Mouse (Mus musculus): ENCODE data around the gene Gm10837.

The Gm10837 gene

DNA sequence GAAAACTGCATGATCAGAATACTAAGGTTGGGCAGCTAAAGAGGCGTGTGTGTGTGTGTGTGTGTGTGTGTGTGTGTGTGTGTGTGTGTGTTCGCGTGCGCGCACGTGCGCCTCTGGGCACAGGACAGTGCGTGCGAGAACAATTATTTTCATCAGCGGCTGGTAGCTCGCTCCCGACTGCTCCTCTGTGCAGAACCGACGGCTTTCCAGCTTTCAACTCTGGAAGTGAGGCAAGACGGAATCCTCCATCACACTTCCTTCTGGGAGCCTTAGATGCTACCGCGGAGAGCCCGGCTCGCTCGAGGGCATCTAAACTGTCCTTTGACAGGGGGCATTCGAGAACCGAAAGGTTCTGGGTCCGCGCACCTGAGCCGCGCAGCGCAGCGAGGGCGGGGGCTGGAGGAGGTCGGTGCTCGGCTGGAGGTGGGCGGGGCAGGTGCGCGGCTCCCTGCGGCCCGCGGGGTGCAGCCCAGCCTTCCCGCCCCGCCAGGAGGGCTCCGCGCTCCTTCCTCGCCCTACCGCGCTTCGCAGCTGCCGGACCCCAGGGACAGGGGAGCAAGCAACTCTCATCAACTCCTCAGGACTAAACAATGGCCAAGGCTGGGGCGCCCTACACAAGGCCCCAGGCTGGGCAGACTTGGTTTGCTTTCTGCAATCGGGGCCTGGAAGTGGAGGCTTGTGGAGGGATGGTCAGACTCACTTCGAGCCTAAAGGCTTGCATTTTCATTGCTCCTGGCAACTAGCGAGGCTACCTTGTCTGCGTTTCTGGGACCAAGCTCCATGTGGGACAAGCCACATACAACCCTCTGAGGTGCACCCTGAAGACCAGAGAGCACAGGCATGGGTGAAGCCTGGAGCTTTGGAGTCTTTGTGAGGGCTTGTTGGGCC, at the start of gene Gm10837:
Gm10837 (plus strand) TSS at position 146 of the 888 bp plus-strand sequence.
- DNase-seq = peak; percentile 73

DNA sequence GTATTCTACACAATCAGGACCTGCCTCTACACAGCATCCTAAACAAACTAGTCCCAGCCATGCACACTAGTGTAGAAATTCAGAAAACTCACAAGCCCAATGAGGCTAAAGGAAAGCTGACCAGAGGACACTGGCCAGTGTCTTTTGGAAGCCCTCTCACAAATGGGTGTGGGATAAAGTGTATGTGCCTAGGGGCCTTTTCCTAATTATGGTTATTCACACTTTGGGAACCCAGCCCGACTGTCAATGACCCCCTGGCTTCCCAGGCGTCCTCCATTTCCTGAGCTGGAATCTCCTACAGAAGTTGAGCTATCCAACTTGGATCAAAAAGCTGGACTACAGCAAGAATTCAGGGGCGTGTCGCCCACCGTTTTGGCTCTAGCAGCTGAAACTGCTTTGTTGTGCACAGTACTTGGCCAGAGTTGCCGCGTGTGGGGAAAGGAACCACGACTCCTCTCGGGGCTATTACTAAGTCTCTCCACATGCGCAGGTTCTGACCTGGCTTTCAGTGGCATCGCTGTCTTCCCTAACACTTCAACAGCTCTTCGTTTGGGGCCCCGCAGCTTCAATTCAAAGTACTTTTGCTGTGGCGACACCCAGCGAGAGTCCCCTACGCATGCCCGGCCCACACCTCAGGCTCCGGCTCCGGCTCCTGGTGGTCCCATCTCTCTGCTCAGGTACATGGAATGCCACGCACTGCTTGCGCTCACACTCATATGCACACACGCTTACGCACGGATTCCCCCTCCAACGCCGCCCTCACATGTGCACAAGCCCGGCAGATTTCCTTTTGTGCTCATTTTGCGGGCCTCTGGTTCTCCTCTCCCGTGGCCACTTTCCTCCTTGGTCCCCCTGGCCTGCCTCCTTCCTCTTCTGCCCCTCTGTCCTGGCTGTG, 40.5 kb upstream of the Gm10837 start:
- peak; percentile 48 for DNase-seq

DNA sequence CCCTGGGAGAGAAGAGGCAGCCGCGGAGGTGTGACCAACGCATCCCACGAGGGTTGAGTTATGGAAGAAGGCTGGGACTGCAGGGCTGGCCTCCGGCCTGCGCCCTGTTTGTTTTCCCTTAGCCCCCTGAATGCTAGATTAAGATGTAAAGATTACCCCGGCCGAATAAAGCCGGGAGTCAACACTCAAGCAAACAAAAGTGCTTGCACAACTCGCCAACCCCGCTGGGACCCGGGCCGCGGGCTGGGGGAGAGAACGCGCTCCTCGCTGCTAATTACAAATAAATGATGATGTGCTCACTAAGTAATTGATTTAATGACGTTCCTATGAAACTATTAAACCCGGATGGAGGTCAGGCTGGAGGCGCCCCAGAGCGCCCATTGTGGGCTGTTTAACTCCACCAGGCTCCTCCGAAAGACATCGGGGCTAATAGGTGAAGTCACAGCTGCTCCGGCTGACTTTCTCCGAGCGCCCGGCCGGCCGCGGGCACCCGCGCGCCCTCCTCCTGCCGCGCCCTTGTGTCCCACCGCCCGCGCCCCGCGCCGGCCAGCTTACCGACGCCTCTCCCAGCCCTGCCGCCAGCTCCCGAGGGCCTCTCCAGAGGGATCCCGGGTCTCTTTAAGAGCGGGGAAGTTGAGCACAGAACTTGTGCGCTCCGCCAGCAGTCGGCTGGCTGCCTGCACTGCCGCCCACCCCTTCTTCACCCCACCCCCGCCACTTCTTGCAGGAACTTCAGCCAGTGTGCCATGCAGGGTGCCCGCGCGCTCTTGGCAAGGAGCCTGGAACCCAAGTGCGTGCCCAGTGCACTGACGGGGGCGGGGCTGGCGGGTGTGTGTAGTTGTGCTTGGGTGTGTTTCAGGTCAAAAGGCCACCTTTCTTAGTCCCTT, 39.6 kb upstream of the Gm10837 start, which contains the start of gene Gm5089:
Gm5089 (minus strand) TSS at position 620 of the 887 bp plus-strand sequence.
- peak; percentile 78 for DNase-seq

DNA sequence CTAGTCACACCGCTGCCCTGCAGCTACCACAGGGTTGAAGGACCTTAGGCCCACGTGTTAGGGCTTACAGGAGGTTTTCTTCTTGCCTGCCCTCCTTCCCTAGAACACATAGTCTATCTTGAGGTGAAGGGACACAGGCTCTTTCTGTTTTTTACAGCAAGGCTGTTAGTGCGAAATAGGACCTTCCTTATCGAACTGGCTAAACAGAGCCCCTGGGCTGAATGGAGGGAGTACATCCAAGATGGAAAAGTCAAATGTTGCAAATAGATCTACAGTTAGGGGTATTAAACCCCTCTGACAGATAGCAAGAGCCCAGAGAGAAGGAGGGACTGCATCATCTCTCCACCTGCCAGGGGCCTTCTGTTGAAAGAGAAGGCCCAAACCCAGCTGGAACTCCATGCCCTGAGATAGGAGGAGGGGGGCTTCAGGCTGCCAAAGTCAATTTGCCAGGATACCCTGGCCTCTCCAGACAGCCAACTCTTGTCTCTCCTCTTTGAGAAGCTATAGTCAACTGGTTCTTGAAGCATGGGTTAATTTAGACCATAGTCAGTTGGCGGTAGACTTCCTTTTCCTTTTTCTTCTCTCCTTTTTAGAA, 38.7 kb upstream of the Gm10837 start:
- DNase-seq = no peak

DNA sequence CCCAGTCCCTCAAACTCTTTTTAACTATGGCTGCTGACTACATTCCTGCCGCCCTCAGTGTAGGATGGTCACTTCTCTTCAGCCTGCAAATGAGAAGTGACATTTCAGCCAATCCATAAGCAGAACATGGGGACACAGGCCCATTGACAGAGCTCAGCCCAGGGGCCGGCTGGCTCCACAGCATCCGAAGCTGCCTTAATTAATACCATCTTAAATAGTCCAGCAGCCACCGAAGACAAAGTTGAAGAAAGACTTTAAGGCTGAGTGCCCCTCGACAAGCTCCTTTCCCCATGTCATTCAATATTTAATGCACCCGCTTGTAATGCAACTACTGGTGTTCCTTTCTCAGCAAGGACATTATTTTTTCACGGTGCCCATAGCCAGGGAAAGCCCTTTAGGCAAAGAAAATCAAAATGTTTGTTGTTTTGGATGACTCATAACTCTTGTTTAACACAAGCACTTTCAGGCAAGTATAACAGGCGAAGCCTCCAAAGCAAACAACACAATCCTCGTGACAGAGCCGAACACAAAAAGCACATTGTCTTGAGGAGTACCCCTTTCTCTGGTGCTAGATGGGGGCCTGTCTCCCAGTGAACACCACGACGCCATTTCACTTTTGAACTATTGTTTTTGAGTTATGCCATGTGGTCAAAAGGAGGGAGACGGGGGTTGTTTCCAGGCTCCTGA, 37.5 kb upstream of the Gm10837 start:
- DNase-seq = peak; percentile 38

DNA sequence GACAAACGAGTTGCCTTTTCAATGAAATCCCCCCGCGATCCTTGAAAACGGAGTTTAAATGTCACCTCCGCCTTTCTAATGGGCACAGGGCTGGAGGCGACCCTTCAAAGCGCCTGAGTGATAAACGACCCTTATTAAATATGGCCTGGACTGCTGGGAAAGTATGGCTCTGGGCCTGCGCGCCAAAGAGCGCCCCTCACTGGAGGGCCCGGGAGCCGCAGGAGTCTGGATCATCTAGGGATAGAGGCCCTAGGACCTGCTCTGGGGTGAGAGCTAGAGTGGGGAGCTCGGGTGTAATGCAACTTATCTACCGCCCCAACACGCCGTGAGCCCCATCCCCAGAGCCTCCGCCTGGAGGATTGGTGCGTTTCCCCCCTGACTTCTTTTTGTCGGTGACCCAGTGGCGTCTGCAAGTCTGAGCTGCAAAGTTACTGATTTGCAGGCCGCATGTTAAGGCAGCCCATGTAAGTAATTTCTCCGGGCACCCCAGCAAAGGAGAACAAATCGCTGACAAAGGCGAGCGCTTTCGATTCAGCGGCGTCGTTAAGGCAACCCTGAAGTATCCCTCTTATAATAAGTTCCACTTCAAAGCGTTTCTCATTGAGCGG, 36.9 kb upstream of the Gm10837 start:
- DNase-seq = peak; percentile 65

DNA sequence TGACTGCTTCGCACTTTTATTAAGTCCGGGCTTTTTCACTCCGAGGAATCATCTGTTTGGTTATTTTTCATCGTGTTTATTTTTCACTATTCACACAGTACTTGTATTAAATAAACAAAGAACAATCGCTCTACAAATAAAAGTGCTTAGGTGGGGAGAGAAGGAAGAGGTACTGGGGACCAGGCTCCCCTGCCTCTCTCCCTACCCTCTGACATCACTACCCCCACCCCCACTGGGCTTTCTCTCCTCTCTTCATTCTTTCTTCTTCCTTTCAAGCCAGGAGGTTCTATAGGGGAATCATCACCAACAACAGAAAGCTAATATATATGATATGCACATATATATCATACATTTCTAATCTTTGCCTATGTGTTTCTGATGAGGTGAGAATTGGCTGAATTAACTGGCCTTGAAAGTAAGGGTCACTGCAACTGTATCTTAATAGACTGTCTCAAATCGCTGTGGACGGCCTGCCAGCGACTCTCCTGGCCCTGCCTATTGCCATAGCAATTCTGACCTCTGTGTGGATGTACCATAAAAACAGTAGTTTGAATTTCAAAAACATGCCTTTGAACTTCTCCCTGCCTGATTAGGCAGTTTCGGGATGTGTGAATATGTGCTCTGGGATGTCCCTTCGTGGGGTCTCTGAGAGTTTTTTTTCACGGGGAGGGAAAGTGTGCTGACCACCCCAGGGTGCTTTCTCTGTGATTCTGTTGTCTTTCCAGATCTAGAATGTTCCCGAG, 36.2 kb upstream of the Gm10837 start:
- DNase-seq = peak; percentile 47

DNA sequence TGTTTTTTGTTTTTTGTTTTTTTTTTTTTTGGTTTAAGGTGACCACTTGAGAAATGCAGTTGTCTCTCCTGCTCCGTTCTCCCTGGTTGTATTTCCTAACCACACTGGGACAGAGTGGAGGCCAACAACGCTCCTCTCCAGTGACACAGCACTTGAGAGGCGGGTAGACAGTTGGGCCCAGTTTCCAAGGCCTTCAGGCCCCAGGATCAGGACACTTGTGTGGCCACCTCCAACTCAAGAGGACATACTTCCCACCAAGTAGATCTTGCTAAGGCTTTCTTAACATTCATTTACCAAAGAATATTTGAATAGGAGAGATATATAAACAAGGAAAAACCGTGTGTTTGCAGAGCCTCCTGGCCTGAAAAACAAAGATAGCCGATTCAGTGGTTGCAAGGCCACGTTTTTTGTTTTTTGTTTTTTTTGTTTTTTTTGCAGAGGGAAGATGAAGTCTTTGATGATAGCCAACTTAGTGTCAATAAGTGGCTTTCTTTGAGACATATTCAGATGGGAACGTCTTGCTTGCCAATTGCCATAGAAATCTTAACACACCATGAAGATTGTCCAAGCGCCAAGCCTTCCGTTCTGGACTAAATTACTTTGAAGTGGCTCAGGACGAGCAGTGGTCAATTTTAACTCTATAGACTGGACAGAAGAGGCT, 35.4 kb upstream of the Gm10837 start:
- DNase-seq = peak; percentile 55

DNA sequence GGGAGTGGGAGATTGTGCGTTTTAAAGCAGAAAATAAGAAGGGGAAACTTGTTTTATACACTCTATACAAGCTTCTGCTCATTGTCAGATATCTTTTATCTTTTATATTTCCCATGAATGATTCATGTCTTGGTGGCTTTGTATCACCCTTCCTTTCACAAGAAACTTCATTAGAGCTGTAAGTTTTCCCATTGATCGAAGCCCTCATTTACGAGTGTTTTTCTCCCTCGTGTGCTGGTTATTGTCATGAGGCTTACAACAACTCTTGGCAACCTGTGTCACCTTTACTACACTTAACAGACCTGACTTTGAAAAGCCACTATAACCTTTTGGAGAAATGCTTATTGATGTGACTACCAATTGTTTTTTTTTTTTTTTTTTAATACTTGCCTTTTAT, 34.8 kb upstream of the Gm10837 start:
- no peak for DNase-seq

DNA sequence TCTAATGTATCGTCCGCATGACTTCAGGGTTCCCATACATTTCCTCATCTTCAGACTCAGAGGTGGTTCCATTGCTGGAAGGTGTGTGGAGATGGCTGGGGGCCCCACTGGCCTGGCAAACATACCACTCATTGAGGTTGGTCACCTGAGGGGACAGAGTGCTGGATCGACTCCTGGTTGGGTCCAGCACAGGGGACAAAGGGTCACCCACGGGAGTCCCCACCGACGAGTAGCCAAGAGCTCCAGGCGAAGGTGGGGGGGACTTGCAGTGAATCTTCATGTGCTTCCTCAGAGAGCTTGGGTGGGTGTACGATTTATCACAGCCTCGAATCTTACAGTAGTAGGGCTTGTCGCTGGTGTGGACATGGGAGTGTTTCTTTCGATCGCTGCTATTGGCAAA, 31.1 kb upstream of the Gm10837 start:
- peak; percentile 46 for DNase-seq

DNA sequence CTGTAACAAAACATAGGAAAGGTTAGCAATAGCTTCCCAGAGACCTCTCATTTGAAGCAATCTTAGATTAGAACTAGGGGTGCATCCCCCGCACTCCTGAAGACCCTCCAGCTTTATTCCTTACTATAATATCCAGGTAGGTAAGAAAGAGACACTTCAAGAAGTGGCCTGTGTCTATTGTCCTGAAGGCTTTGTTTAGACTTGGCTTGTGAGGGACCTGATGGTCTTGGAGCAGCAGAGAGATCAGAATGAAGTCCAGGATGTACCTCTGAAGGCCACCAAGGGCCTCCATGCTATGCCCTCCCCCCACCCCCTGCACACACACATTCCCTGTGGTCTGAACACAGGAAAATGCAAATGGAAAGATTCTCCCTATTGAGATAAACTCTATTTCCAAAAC, 30.6 kb upstream of the Gm10837 start:
- DNase-seq = no peak

DNA sequence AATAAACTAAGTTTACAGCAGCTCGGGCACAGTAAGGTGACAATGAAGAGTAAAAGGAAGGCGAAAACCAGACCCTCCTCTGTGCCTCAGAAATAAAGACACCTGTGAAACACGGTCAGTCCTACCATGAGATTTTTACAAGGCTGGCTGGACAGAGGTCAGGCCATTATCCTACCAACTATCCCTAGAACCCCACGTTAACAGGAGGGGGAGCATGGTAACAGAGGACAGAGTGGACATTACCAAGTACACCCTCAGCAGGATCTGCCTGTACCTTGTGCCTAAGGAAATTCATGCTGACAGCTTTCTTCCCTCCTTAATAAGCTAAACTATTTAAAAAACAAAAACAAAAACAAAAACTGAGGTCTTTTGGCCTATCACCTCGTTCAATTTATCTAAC, 30.2 kb upstream of the Gm10837 start:
- peak; percentile 42 for DNase-seq

DNA sequence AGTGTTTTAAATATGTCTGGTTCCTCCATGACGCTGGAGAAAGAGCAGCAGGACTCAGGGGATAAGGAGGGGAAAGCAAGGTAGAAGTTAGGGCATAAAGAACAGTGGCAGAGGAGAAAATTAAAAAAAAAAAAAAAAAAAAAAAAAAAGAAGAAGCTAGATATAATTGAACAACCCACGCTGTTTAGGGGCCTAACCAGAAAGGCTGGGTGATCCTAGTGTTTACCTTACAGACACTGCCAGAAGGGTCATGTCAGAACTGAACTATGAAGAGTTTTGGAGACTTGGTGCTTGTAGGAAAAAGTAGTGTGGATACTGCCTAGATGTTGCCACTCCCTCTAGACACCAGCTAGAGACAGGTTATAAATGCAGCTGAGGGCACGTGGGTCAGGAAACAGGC, 28.9 kb upstream of the Gm10837 start:
- DNase-seq = no peak

DNA sequence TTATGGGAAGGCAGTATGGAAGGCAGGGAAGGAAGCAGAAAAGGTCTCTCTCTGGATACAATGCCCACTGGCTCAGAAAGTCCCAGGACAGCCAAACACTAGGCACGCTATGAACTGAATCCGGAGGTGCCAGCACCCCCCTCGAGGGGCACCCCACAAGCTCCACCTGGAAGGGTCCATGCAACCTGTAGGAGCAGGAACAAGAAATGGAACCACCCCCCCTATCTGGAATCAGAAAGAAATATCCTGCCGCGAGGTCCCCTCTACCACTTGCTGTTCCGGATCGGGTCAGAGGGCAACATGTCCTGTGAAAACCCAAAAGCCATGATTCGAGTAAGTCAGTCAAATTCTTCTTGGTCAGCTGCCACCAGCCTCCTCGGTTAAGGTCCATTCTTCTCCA, 28.4 kb upstream of the Gm10837 start:
- peak; percentile 66 for DNase-seq

DNA sequence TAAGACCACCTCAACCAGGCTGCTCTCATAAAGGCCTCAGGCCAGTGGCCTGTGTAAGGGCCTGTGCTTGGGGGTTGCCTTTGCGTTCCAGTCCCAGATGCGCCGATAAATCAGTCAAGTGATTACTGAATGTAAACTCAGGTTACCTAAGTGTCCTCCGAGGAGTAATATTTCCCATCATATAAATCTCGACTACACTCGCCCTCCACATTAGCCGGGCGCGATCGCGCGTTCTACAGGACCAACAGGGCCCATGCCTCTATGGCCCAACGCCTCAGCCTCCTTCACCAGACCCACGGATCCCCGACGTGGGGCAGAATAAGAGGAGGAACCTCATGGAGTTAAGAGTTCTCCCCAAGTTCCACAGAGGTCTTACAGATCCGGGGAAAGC, 27.7 kb upstream of the Gm10837 start:
- DNase-seq = peak; percentile 56

DNA sequence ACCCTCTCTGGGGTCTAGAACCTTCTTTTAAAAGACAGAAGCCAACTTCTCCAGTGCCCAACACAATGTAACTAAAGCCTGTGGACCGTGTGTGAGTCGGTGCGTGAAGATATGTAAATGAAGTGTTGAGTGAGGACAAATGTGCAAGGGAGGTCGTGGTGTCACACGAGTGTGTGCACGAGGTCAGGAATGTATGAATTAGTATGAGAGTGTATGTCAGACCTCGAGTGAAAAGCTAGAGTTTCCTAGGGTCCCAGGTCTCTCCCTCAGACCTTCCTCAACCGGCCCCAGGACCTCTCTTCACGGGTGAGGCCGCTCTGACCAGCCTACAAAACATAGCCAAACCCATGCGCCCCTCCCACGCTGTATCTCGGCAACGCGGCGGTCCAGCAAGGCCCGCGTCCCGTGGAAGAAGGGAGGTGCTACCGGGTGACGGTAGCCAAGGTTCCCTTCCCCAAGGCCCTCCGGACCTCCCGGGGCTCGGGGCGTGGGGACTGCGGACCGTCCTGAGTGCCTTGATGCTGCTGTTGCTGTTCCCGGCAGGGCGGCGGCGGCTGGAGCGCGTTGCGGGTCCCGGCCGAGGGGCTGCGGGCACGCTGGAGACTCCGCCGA, 27.2 kb upstream of the Gm10837 start:
- peak; percentile 74 for DNase-seq

DNA sequence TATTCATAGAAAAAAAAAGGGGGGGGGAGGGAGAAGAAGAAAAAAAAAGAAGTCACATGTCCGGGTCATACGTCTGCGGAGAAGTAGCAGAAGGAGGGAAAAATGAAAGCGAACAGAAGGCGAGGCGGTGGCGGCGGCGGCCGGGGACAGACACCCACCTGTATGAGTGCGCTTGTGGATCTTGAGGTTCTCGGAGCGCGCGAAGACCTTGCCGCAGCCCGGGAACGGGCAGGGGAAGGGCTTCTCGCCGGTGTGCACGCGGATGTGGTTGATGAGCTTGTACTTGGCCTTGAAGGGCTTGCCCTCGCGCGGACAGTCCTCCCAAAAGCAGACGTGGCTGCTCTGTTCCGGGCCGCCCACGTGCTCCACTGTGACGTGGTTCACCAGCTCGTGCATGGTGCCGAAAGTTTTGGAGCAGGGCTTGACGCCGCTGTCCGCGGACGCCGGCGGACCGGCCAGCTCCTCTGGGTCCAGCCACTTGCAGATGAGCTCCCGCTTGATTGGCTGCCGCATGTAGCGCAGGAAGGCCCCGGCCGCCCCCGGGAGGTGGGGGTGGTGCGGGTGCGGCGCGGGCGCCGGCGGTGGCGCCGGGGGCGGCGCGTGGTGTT, 26.5 kb upstream of the Gm10837 start:
- peak; percentile 77 for DNase-seq

DNA sequence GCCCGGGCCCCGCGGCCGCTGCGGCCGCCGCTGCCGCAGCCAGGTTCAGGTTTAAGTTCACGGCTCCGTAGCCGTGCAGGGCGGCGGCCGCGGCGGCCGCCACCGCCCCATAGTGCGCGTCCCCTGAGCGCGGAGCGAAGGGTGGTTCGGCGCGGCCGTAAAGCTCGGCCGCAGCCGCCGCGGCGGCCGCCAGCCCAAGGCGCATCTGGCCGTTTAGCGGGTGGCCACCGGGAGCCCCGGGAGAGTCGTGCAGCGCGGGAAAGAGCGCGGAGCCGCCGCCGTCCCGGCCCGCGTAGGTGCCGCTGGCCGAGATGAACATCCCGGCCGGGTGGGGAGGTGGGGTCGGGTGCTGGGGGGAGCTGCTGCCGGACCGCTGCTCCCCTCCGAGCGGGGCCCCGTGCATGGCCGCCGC, 26.0 kb upstream of the Gm10837 start:
- DNase-seq = no peak

Data from cerebellum, adult 9-10 months (tissue).